Mouse (Mus musculus): ENCODE data around the gene Igtp. TPM values are rescaled to one million over a fixed set of nuclear protein-coding genes. Genes with fewer than 3 reads are reported as not detected.
"Not testable (repeated sequence)": the region's sequence is repeated elsewhere in the genome, so short reads cannot be mapped to it uniquely, and the experiment has no call there.

Gene Igtp
- polyA plus RNA-seq, 1 experiment from 2014 or later = 1.5 TPM

DNA sequence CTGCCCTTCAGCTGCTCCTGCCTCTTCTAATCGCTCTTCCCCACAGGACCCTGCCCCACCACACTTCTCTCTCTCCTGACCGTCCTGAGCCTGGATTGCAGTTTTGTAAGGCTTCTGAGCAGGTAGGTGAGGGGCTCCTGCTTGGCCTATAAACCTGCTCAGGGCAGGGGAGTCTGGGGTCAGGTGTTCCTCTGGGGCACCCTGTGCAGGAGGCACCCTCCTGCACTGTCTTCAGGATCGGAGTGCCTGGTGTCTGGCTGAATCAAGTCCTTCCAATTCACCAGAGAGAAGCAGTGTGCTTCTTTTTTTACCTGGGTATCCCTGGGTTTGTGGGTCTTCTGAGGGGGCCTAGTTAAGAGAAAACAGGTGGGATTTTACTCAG lies 15.7 kb downstream of the Igtp start:
- not testable (repeated sequence) for H3K4me3 ChIP-seq; H3K9me3 ChIP-seq; ATAC-seq (replicated peaks); H3K9ac ChIP-seq (replicated peaks); H3K4me1 ChIP-seq; H3K27me3 ChIP-seq; H3K27ac ChIP-seq (replicated peaks); H3K4me2 ChIP-seq (replicated peaks); H3K36me3 ChIP-seq
- 45% methylated on average over 3 of the region's 3 CpGs for WGBS

DNA sequence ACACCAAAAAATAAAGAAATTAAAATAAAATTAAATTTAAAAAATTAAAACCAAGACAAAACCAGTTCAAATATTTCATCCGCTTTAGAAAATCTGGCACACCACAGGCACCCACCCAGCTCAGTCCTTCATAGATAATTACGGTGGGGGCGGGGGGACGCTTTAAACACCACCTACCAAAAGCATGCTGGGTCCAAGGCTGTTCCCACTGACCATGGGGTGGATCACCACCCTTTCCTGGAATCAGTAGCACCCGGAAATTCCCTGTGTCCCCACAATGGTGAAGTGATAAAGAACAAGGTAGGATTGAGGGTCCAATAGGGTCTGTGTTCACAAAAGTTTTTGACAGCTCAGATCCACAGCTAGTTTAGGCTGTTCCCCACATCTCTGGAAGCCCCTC lies 16.5 kb downstream of the Igtp start:
- Histone ChIP-seq H3K9ac (replicated peaks) (no peak overlapping the region), H3K4me1 (no peaks in the 10 kb centered on the region), H3K4me3 (no peak overlapping the region), H3K27ac (replicated peaks) (no peak overlapping the region), H3K36me3 (no peaks in the 10 kb centered on the region), H3K9me3 (no peaks in the 10 kb centered on the region), H3K27me3 (no peaks in the 10 kb centered on the region), H3K4me2 (replicated peaks) (no peak overlapping the region)
- no peak for ATAC-seq (replicated peaks)
- 83% methylated on average over 5 of the region's 5 CpGs for WGBS

- no peak overlapping the region for H3K4me2 ChIP-seq (replicated peaks)
- no peak overlapping the region for H3K9ac ChIP-seq (replicated peaks)
- WGBS = 91% methylated on average over 6 of the region's 6 CpGs
- no peaks in the 10 kb centered on the region for H3K9me3 ChIP-seq
- no peaks in the 10 kb centered on the region for H3K4me1 ChIP-seq
- no peaks in the 10 kb centered on the region for H3K36me3 ChIP-seq
- no peak for ATAC-seq (replicated peaks)
- no peak overlapping the region for H3K4me3 ChIP-seq
- H3K27me3 ChIP-seq = no peaks in the 10 kb centered on the region
- no peak overlapping the region for H3K27ac ChIP-seq (replicated peaks)
Measured at GRCm38 (mm10) chr11:58216823-58217222, 17.5 kb downstream of the Igtp start.

- Histone ChIP-seq H3K4me3 (no peak overlapping the region), H3K27me3 (no peaks in the 10 kb centered on the region), H3K4me1 (no peaks in the 10 kb centered on the region), H3K9ac (replicated peaks) (no peak overlapping the region), H3K36me3 (no peaks in the 10 kb centered on the region), H3K4me2 (replicated peaks) (no peak overlapping the region), H3K9me3 (no peaks in the 10 kb centered on the region), H3K27ac (replicated peaks) (no peak overlapping the region)
- no peak for ATAC-seq (replicated peaks)
- WGBS = 58% methylated on average over 4 of the region's 4 CpGs
Measured at GRCm38 (mm10) chr11:58223751-58224150, 24.4 kb downstream of the Igtp start.

DNA sequence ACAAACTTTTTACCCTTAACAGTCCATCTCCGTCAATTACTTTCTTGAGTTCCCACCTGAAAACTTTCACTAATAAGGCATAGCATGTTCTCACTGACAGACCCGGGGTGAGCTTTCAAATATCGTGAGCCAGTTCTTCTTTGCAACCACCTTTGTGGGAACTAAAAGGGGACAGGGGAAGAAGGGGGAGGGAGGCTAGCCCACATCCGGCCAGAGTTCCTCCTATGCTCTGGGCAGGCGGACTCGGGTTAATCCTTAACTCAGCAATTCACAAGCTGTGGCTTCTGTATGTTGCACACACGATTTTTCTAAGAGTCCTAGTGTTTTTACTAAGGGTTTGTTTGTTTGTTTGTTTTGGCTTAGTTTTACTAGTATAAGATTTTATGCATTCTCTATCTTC lies 25.0 kb downstream of the Igtp start:
- H3K4me2 ChIP-seq (replicated peaks) = no peak overlapping the region
- 75% methylated on average over 7 of the region's 7 CpGs for WGBS
- no peaks in the 10 kb centered on the region for H3K9me3 ChIP-seq
- H3K36me3 ChIP-seq = no peaks in the 10 kb centered on the region
- ATAC-seq (replicated peaks) = no peak
- H3K4me1 ChIP-seq = no peaks in the 10 kb centered on the region
- no peak overlapping the region for H3K9ac ChIP-seq (replicated peaks)
- H3K27me3 ChIP-seq = no peaks in the 10 kb centered on the region
- H3K4me3 ChIP-seq = no peak overlapping the region
- H3K27ac ChIP-seq (replicated peaks) = no peak overlapping the region

DNA sequence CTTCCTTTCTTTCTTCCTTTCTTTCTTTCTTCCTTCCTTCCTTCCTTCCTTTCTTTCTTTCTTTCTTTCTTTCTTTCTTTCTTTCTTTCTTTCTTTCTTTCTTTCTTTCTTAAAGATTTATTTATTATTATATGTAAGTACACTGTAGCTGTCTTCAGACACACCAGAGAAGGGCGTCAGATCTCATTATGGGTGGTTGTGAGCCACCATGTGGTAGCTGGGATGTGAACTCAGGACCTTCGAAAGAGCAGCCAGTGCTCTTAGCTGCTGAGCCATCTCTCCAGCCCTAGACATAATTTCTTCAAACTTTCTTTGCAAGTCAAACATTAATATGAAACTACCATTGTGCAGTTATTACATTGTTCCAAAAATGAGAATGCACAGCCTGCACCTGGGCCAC lies 25.5 kb downstream of the Igtp start:
- ATAC-seq (replicated peaks) = not testable (repeated sequence)

DNA sequence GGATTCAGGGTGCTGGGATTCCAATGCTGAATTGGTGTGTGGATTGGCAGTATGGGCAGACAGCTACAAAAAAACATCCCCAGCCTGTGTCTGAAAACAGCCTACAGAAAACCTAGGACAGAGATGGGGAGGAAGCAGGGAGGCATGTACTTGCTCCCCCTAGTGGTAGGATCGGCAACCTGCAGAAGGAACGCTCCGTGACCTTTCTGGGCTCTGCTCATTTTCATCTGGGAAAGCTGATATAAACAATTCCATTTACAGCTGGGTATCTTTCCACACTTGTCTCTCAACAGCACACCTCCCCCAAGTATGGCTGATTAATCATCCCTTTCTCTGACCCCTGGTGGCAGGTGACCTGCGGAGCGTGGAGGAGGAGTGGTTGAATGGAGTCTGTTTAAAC lies 26.3 kb downstream of the Igtp start:
- Histone ChIP-seq H3K27me3 (no peaks in the 10 kb centered on the region), H3K4me2 (replicated peaks) (no peak overlapping the region), H3K4me1 (no peaks in the 10 kb centered on the region), H3K9ac (replicated peaks) (no peak overlapping the region), H3K27ac (replicated peaks) (no peak overlapping the region), H3K36me3 (no peaks in the 10 kb centered on the region), H3K4me3 (no peak overlapping the region), H3K9me3 (no peaks in the 10 kb centered on the region)
- no peak for ATAC-seq (replicated peaks)
- WGBS = 10% methylated on average over 5 of the region's 5 CpGs

More for the DNA sequence above, 25.5 kb downstream of the Igtp start:
- H3K4me3 ChIP-seq; H3K27ac ChIP-seq (replicated peaks); H3K9me3 ChIP-seq; H3K36me3 ChIP-seq; H3K4me2 ChIP-seq (replicated peaks); H3K9ac ChIP-seq (replicated peaks); H3K4me1 ChIP-seq; H3K27me3 ChIP-seq: not testable (repeated sequence)
- WGBS = 80% methylated on average over 2 of the region's 2 CpGs

DNA sequence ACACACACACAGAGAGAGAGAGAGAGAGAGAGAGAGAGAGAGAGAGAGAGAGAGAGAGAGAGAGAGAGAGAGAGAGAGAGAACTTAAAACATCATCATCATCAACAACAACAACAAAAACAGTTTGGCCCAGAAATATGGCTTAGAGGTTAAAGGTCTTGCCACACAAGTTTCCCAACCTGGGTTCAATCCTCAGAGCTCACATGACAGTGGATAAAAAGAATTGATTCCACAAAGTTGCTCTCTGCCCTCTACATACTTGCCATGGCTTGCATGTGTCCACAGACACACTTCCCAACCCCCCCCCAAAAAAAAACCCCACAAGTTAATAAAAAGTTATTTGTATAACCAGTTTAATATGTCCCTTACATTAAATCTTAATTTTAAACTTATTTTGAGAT lies 27.1 kb downstream of the Igtp start:
- no peaks in the 10 kb centered on the region for H3K4me1 ChIP-seq
- no peaks in the 10 kb centered on the region for H3K27me3 ChIP-seq
- no peak overlapping the region for H3K9ac ChIP-seq (replicated peaks)
- no peaks in the 10 kb centered on the region for H3K36me3 ChIP-seq
- no peaks in the 10 kb centered on the region for H3K9me3 ChIP-seq
- no peak for ATAC-seq (replicated peaks)
- no peak overlapping the region for H3K4me2 ChIP-seq (replicated peaks)
- H3K27ac ChIP-seq (replicated peaks) = no peak overlapping the region
- no peak overlapping the region for H3K4me3 ChIP-seq

DNA sequence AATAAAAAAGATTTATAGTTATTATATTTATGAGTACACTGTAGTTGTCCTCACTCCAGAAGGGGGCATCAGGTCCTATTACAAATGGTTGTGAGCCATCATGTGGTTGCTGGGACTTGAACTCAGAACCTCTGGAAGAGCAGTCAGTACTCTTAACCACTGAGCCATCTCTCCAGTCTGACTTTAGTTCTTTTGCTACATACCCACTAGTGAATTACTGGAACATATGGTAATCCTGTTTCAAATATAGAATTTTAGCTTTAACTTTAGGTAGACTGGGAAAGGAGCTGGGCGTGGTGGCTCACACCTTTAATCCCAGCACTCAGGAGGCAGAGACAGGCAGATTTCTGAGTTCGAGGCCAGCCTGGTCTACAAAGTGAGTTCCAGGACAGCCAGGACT lies 28.7 kb downstream of the Igtp start:
- WGBS = 94% methylated on average over 2 of the region's 2 CpGs
- not testable (repeated sequence) for H3K9me3 ChIP-seq

GRCm38 (mm10) chr11:58230396-58230910 lies 31.1 kb downstream of the Igtp start:
- H3K4me3 ChIP-seq = no peak overlapping the region
- no peak overlapping the region for H3K9ac ChIP-seq (replicated peaks)
- WGBS = 77% methylated on average over 16 of the region's 16 CpGs
- H3K27ac ChIP-seq (replicated peaks) = no peak overlapping the region
- no peaks in the 10 kb centered on the region for H3K36me3 ChIP-seq
- H3K9me3 ChIP-seq = no peaks in the 10 kb centered on the region
- no peak for ATAC-seq (replicated peaks)
- H3K4me1 ChIP-seq = no peaks in the 10 kb centered on the region
- no peak overlapping the region for H3K4me2 ChIP-seq (replicated peaks)
- no peaks in the 10 kb centered on the region for H3K27me3 ChIP-seq

More for the DNA sequence above, 28.7 kb downstream of the Igtp start:
- H3K4me2 ChIP-seq (replicated peaks); H3K36me3 ChIP-seq; H3K4me3 ChIP-seq; H3K9ac ChIP-seq (replicated peaks); ATAC-seq (replicated peaks); H3K27me3 ChIP-seq; H3K27ac ChIP-seq (replicated peaks); H3K4me1 ChIP-seq: not testable (repeated sequence)

GRCm38 (mm10) chr11:58231156-58231555 lies 31.8 kb downstream of the Igtp start:
- no peak overlapping the region for H3K27ac ChIP-seq (replicated peaks)
- no peaks in the 10 kb centered on the region for H3K36me3 ChIP-seq
- no peaks in the 10 kb centered on the region for H3K27me3 ChIP-seq
- no peak for ATAC-seq (replicated peaks)
- no peaks in the 10 kb centered on the region for H3K9me3 ChIP-seq
- H3K4me1 ChIP-seq = no peaks in the 10 kb centered on the region
- no peak overlapping the region for H3K9ac ChIP-seq (replicated peaks)
- H3K4me3 ChIP-seq = no peak overlapping the region
- 91% methylated on average over 8 of the region's 8 CpGs for WGBS
- no peak overlapping the region for H3K4me2 ChIP-seq (replicated peaks)

- H3K36me3 ChIP-seq; H3K27ac ChIP-seq (replicated peaks); H3K4me1 ChIP-seq; H3K27me3 ChIP-seq; H3K9ac ChIP-seq (replicated peaks); H3K4me3 ChIP-seq; H3K4me2 ChIP-seq (replicated peaks); H3K9me3 ChIP-seq; ATAC-seq (replicated peaks): not testable (repeated sequence)
- WGBS = 73% methylated on average over 3 of the region's 3 CpGs
Measured at GRCm38 (mm10) chr11:58234551-58234950, 35.2 kb downstream of the Igtp start.

- no peaks in the 10 kb centered on the region for H3K36me3 ChIP-seq
- H3K4me2 ChIP-seq (replicated peaks) = no peak overlapping the region
- H3K4me1 ChIP-seq = 0 out of 2 replicates have a peak, but pooled peaks cover 6% of the 10 kb centered on the region
- H3K9me3 ChIP-seq = no peaks in the 10 kb centered on the region
- WGBS = 15% methylated on average over 6 of the region's 6 CpGs
- no peak for ATAC-seq (replicated peaks)
- H3K27ac ChIP-seq (replicated peaks) = no peak overlapping the region
- H3K4me3 ChIP-seq = no peak overlapping the region
- H3K27me3 ChIP-seq = no peaks in the 10 kb centered on the region
- no peak overlapping the region for H3K9ac ChIP-seq (replicated peaks)
Measured at GRCm38 (mm10) chr11:58235152-58235551, 35.8 kb downstream of the Igtp start.
